Comparison of ENCODE assay signal across 17 mouse cellular contexts in the genomic region with DNA sequence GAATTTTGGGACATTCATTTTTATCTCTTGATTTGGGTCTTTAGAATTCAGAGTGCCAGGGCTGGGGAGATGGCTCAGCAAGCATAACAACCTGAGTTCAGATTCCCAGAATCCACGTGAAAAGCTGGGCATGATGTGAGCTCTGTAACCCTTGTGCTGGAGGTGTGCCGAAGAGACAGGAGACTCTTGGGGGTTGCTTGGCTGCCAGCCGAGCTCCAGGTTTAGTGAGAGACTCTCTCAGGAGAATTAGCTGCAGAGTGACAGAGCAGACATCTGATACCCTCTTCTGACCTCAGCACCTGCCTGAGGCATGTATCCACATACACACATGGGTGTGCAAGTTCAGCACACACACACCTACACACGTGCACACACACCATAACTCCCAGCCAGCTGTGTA. TPM values are rescaled to one million over a fixed set of nuclear protein-coding genes. Genes with fewer than 3 reads are reported as not detected.
DNase-seq lines count a peak whose midpoint lies in the region; ATAC-seq and TF ChIP-seq lines count a peak whose summit lies in the region.
"Had no signal": no experiment of that assay in that cellular context is flagged by ENCODE, and none has a peak within 500 bp of the region (broad histone marks: within the 10 kb centered on the region; RNA-seq: fewer than 3 reads in every experiment).

No protein-coding gene starts in this region.

- 54% methylated on average over 4 of the region's 4 CpGs for WGBS in embryonic facial prominence, embryonic 14.5 days
- WGBS in embryonic facial prominence, embryonic 10.5 days: 71% methylated on average over 4 of the region's 4 CpGs
- WGBS in kidney, adult 2 months: 61% methylated on average over 4 of the region's 4 CpGs
- 72% methylated on average over 4 of the region's 4 CpGs for WGBS in kidney, embryonic 14.5 days
- 42% methylated on average over 4 of the region's 4 CpGs for WGBS in heart, postnatal 0 days

- no peak overlapping the region for H3K27ac ChIP-seq in embryonic facial prominence, embryonic 14.5 days (replicated peaks; ENCODE audit: low read depth, low read length)
- H3K27ac ChIP-seq in embryonic facial prominence, embryonic 10.5 days (replicated peaks): no peak overlapping the region
- no peak overlapping the region for H3K27ac ChIP-seq in kidney, adult 2 months (ENCODE audit: insufficient read depth, low read depth, low read length)
- H3K27ac ChIP-seq in kidney, embryonic 14.5 days (ENCODE audit: low read depth, low read length): no peak overlapping the region
- H3K27ac ChIP-seq in heart, postnatal 0 days (ENCODE audit: low read depth): peak overlapping the region; percentile 68
- H3K27ac ChIP-seq: hindbrain, embryonic 15.5 days; limb, embryonic 13.5 days; stomach, embryonic 15.5 days had no signal

- 0 out of 2 replicates have a peak, but pooled peaks have one; percentile 41 for ATAC-seq in embryonic facial prominence, embryonic 14.5 days (ENCODE audit: low read depth)
- no peak for ATAC-seq in kidney, embryonic 14.5 days (ENCODE audit: low FRiP score, low TSS enrichment)
- no peak for ATAC-seq in heart, postnatal 0 days (ENCODE audit: insufficient read depth, low read depth)
- ATAC-seq: forebrain, postnatal 0 days; intestine, postnatal 0 days had no signal

- DNase-seq in embryonic facial prominence, embryonic 14.5 days (ENCODE audit: low spot score): peak; percentile 60
- no peak for DNase-seq in embryonic facial prominence, embryonic 10.5 days (ENCODE audit: low spot score)
- peak; percentile 95 for DNase-seq in kidney, adult 2 months
- no peak for DNase-seq in heart, postnatal 0 days (ENCODE audit: low spot score)
- DNase-seq in kidney, postnatal 36 days: peak; percentile 89
- no peak for DNase-seq in yolk sac, embryonic 10.5 days (ENCODE audit: low spot score)
- no peak for DNase-seq in ovary, postnatal 14 days (ENCODE audit: low spot score)
- DNase-seq: B cell, adult 2 months; forebrain, postnatal 0 days; layer of hippocampus, adult 9-11 months; lung, postnatal 14 days; spleen, adult 18-20 months had no signal

- no peak for TF ChIP-seq EP300 in heart, postnatal 0 days (IDR thresholded peaks at IDR 0.05; ENCODE audit: low read depth)

- no peaks in the 10 kb centered on the region for H3K36me3 ChIP-seq in embryonic facial prominence, embryonic 14.5 days (ENCODE audit: control insufficient read depth, insufficient read depth, low read length)
- H3K36me3 ChIP-seq in embryonic facial prominence, embryonic 10.5 days (replicated peaks): no peaks in the 10 kb centered on the region
- H3K36me3 ChIP-seq in kidney, adult 2 months (ENCODE audit: control insufficient read depth, insufficient read depth, low read length): no peaks in the 10 kb centered on the region
- H3K36me3 ChIP-seq in kidney, embryonic 14.5 days (ENCODE audit: control insufficient read depth, insufficient read depth, low read length): no peaks in the 10 kb centered on the region
- H3K36me3 ChIP-seq in heart, postnatal 0 days (replicated peaks; ENCODE audit: control insufficient read depth, insufficient read depth, low read length): no peaks in the 10 kb centered on the region
- H3K36me3 ChIP-seq: hindbrain, embryonic 15.5 days; limb, embryonic 13.5 days; stomach, embryonic 15.5 days had no signal

- 0 out of 2 replicates have a peak, but pooled peaks cover 3% of the 10 kb centered on the region for H3K4me1 ChIP-seq in embryonic facial prominence, embryonic 14.5 days (ENCODE audit: control insufficient read depth, insufficient read depth, low read length)
- H3K4me1 ChIP-seq in embryonic facial prominence, embryonic 10.5 days: no peaks in the 10 kb centered on the region
- H3K4me1 ChIP-seq in kidney, adult 2 months (ENCODE audit: control insufficient read depth, insufficient read depth, low read length): peaks cover 15% of the 10 kb centered on the region; the same call in 1 of the 2 replicates
- H3K4me1 ChIP-seq in kidney, embryonic 14.5 days (ENCODE audit: control insufficient read depth, insufficient read depth, low read length): no peaks in the 10 kb centered on the region
- 0 out of 2 replicates have a peak, but pooled peaks cover 3% of the 10 kb centered on the region for H3K4me1 ChIP-seq in heart, postnatal 0 days (ENCODE audit: control insufficient read depth, insufficient read depth)
- H3K4me1 ChIP-seq: hindbrain, embryonic 15.5 days; limb, embryonic 13.5 days; stomach, embryonic 15.5 days had no signal

- TF ChIP-seq CTCF in kidney, adult 2 months (conservative IDR thresholded peaks at IDR 0.05; ENCODE audit: insufficient read depth, insufficient read length, low read depth, low read length): no peak
- no peak for TF ChIP-seq CTCF in heart, postnatal 0 days (IDR thresholded peaks at IDR 0.05; ENCODE audit: low read depth)

- no peaks in the 10 kb centered on the region for H3K27me3 ChIP-seq in embryonic facial prominence, embryonic 14.5 days (replicated peaks; ENCODE audit: control insufficient read depth, insufficient read depth, low read length)
- no peaks in the 10 kb centered on the region for H3K27me3 ChIP-seq in embryonic facial prominence, embryonic 10.5 days (replicated peaks; ENCODE audit: low read depth, poor library complexity, severe bottlenecking)
- no peaks in the 10 kb centered on the region for H3K27me3 ChIP-seq in kidney, adult 2 months (replicated peaks; ENCODE audit: control insufficient read depth, insufficient read depth, low read length)
- no peaks in the 10 kb centered on the region for H3K27me3 ChIP-seq in kidney, embryonic 14.5 days (ENCODE audit: control insufficient read depth, insufficient read depth, low read length)
- no peaks in the 10 kb centered on the region for H3K27me3 ChIP-seq in heart, postnatal 0 days (ENCODE audit: control insufficient read depth, insufficient read depth, low read length)
- H3K27me3 ChIP-seq: hindbrain, embryonic 15.5 days; limb, embryonic 13.5 days; stomach, embryonic 15.5 days had no signal

- TF ChIP-seq POLR2A in kidney, adult 2 months (IDR thresholded peaks at IDR 0.05; ENCODE audit: low read depth, low read length): no peak

- no peak overlapping the region for H3K4me3 ChIP-seq in embryonic facial prominence, embryonic 14.5 days (ENCODE audit: low read depth, low read length)
- H3K4me3 ChIP-seq in embryonic facial prominence, embryonic 10.5 days: no peak overlapping the region
- no peak overlapping the region for H3K4me3 ChIP-seq in kidney, adult 2 months (ENCODE audit: insufficient read depth, low read depth, low read length)
- H3K4me3 ChIP-seq in kidney, embryonic 14.5 days (ENCODE audit: low read length): no peak overlapping the region
- H3K4me3 ChIP-seq in heart, postnatal 0 days (ENCODE audit: low read depth, low read length): no peak overlapping the region
- H3K4me3 ChIP-seq: hindbrain, embryonic 15.5 days; limb, embryonic 13.5 days; stomach, embryonic 15.5 days had no signal

- H3K9ac ChIP-seq in embryonic facial prominence, embryonic 14.5 days (ENCODE audit: low read depth, low read length): no peak overlapping the region
- H3K9ac ChIP-seq in kidney, embryonic 14.5 days (ENCODE audit: low read depth, low read length): no peak overlapping the region
- H3K9ac ChIP-seq in heart, postnatal 0 days (replicated peaks; ENCODE audit: low read depth, low read length): no peak overlapping the region
- H3K9ac ChIP-seq: forebrain, postnatal 0 days; hindbrain, embryonic 15.5 days; limb, embryonic 13.5 days; stomach, embryonic 15.5 days had no signal

- no peaks in the 10 kb centered on the region; the same call in 1 of the 2 replicates for H3K9me3 ChIP-seq in embryonic facial prominence, embryonic 14.5 days (ENCODE audit: control insufficient read depth, low read length)
- peaks cover 8% of the 10 kb centered on the region; the same call in 1 of the 2 replicates for H3K9me3 ChIP-seq in embryonic facial prominence, embryonic 10.5 days
- H3K9me3 ChIP-seq in kidney, embryonic 14.5 days (ENCODE audit: control insufficient read depth, low read length): 0 out of 2 replicates have a peak, but pooled peaks cover 3% of the 10 kb centered on the region
- no peaks in the 10 kb centered on the region for H3K9me3 ChIP-seq in heart, postnatal 0 days (replicated peaks; ENCODE audit: control insufficient read depth, low read length)
- H3K9me3 ChIP-seq: hindbrain, embryonic 15.5 days; limb, embryonic 13.5 days; stomach, embryonic 15.5 days had no signal

- no peak overlapping the region for H3K4me2 ChIP-seq in embryonic facial prominence, embryonic 14.5 days (ENCODE audit: low read depth, low read length)
- H3K4me2 ChIP-seq in kidney, embryonic 14.5 days (replicated peaks; ENCODE audit: low read depth, low read length): no peak overlapping the region
- H3K4me2 ChIP-seq in heart, postnatal 0 days (ENCODE audit: low read depth, low read length): no peak overlapping the region
- H3K4me2 ChIP-seq: hindbrain, embryonic 15.5 days; limb, embryonic 13.5 days; stomach, embryonic 15.5 days had no signal

RNA-seq across cellular contexts. Expression of gene Gmpr, which starts 21.6 kb away (rescaled TPM):
- polyA plus RNA-seq in embryonic facial prominence, embryonic 14.5 days (2014; fragmentation: Nextera tagmentation; extraction: Ambion mirVana): 46.4 and 51.5 TPM in 2 replicates
- polyA plus RNA-seq in embryonic facial prominence, embryonic 10.5 days (2016; fragmentation: Nextera tagmentation; extraction: Ambion mirVana): 22.5 and 25.6 TPM in 2 replicates
- polyA plus RNA-seq in kidney, adult 2 months (2012; rRNA removed): 128 and 131 TPM in 2 replicates
- polyA plus RNA-seq in kidney, embryonic 14.5 days (2014; fragmentation: Nextera tagmentation; extraction: Ambion mirVana): 38.7 and 48.9 TPM in 2 replicates
- total RNA-seq in heart, postnatal 0 days (2014; rRNA removed; ENCODE audit: low replicate concordance): 195 TPM in 2 replicates
- 282 and 284 TPM in 2 replicates for polyA plus RNA-seq in heart, postnatal 0 days (2015; fragmentation: Nextera tagmentation; extraction: Ambion mirVana)

Comparison
In these comparisons a context has a peak if more than half of its experiments do, and no peak if none do; other contexts are left out.
1. DNase-seq: peak in embryonic facial prominence, embryonic 14.5 days (single experiment), kidney, adult 2 months (single experiment) and kidney, postnatal 36 days (2 of 2); none in embryonic facial prominence, embryonic 10.5 days (single experiment), heart, postnatal 0 days (single experiment), yolk sac, embryonic 10.5 days (single experiment) and ovary, postnatal 14 days (single experiment).